Mouse (Mus musculus) CD4-positive, CD25-positive, alpha-beta regulatory T cell, adult 4 months (primary cell): ENCODE data around the gene Esp24. TPM values are rescaled to one million over a fixed set of nuclear protein-coding genes. Genes with fewer than 3 reads are reported as not detected.
"Not testable (repeated sequence)": the region's sequence is repeated elsewhere in the genome, so short reads cannot be mapped to it uniquely, and the experiment has no call there.

Experiments used
- ATAC-seq: one replicate; pipeline ENCODE4 v1.8.0; 2017
- polyA plus RNA-seq, 2 experiments: library from polyadenylated mRNA; unstranded; fragments of 100-300 nt; shearing (Covaris generic); gene quantifications; one replicate each; pipeline ENCODE4 v1.2.1; 2017

Esp24 gene
- polyA plus RNA-seq, result not detected

DNA sequence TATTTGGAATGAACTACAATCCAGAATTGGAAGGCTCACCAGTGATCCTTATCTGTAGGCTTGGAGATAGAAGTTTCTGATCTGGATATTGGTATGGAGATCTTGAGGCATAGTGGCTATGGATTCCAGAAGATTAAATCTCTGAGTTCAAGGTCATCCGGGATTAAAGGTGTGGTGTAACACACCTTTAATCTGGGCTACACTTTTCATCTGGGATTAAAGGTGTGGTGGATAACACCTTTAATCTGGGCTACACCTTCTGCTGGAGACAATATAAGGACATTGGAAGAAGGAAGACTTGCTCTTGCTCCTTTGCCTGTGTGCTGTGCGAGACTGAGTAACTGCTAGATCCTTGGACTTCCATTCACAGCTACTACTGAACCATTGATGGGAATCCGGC, at the start of gene Esp24:
Esp24 (plus strand) TSS at position 301 of the 400 bp plus-strand sequence.
- ATAC-seq, result not testable (repeated sequence)

DNA sequence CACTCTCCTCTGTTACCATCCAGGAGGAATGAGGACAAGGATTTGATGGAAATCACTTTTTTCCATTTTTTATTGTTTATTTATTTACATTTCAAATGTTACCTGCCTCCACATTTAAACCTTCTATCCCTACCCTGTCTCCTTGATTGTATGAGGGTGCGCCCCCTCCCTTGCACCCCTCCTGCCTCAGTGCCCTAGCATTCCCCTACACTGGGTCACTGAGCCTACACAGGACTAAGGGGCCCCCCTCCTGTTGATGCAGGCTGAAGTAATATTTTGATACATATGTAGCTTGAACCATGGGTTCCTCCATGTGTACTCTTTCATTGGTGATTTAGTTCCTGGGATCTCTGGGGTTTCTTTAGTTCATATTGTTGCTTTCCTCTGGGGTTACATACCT, 26.6 kb upstream of the Esp24 start:
- no peak for ATAC-seq

DNA sequence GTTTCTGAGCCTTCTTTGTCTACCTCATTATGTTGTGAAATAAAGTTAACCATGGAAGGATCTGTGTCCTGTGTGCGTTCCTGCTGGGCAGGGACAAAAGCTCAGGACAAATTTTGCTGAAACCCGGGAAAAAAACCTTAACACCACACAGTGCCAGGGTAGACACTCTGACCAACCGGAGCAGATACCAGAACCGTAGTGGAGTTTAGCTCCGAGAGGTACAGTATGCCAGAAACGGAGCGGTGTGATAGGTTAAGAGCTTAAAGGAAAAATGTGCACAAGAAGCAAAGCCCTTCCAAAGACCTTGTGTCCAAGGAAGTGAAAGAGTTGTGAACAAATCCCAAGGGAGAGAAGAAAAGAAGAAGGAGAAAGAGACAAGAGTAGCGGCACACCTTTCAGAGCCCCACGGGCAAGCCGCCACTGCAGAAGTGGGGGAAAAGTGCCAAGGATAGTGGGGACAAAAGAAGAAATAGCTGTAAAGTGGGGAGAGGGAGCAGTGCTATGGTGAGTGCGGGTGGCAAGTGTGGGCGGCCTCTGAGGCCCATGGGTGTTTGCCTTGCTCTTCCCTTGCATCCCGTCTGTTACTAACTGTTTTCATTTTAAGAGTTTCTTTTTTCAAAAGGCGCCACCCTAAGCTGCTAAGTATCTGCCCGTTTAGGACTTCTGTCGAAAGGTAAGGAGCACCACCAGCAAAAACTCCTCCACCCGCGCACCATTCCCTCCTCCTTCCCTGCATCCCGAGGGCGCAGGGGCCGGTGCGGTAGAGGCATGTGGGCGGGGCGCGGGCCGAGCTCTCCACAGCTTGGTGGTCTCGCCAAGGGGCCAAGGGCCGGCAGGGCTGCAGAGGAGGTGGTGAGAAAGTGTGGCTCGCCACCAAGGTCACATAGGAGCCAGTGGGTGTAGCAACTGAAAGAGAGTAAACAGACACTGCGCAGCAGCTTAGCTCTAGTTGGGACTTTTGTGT, 25.5 kb upstream of the Esp24 start:
- ATAC-seq, result no peak

DNA sequence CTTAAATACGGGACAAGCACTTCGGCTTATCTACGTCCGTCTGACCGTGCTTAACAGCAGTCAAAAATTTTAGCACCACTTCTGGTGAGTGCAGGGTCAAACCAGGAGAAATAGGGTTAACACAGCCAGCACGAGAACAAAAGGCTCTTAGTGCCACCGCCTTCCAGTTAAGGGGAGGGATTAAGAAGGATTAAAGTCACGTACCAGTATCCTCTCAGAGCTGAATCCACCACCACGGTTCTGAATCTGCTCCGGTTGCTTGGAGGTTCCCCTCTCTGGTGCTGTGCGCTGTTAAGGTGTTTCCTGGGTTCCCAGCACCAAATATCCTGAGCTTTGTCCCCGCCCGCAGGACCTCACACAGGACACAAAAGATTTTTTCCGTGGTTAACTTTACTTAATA, 19.3 kb upstream of the Esp24 start:
- ATAC-seq, result no peak

DNA sequence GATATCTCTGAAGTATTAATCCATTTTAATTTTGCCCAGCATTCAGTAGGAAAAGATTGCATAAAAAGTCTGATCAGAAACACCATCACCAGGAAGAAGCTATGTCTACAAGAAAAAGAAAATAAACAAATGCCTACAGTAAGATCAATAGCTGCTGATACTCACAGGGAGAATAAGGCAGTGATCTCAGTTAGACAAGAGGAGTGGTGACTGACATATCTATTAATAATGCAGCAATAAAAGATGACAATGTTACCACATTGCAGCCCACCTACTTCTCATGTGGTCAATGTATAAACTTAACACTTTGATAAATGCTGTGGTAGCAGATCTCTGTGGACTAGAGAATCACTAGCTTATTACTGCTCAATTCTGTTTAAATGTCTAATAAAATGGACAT, 6.7 kb downstream of the Esp24 start, which contains the start of gene Gm21903:
Gm21903 (minus strand) TSS at position 101 of the 400 bp plus-strand sequence.
- ATAC-seq, result no peak

DNA sequence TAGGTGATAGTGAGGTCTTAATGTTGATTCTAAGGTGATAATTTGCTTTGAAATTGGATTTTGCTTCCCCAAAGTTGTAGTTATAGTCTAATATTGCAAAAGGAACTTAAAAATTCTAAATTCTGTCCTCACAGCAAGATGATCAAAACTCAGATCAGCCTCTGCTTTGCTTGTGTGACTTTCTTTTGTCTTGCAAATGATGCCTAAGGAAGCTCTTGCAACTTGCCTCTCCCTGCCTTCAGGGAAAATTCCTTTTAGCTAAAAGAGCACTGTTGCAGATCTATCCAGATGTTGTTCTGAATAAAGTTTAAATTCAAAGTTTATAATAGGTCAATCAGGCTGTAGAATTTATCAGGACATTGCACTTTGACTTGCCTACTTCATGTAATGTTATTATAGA, 27.1 kb downstream of the Esp24 start:
- ATAC-seq, result no peak

DNA sequence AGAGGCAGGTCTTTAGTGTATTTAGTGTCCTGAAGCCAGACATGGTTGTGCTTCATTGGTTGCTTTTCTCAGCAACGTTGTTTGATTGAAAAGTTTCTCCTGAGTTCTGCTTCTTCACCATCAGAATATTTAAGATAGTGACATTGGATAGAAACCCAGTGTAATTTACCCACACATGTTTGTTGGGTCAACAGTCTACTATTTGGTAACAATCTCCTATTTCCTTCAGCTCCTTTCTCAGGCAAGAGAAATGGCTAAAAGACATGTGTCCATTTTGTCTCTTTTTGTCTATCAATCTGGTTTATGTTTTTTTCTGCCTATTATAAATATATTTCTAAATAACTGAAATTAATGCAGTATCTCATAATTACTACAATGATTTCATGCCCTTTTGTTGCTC, 40.4 kb downstream of the Esp24 start, which contains the start of gene Esp23:
Esp23 (minus strand) TSS at position 101 of the 400 bp plus-strand sequence.
- no peak for ATAC-seq

Other genes starting within 250 kb of the Esp24 start
- not detected for gene Gm21903, start 6.6 kb downstream of the Esp24 start, polyA plus RNA-seq
- not detected for gene Esp23, start 40.3 kb downstream of the Esp24 start, polyA plus RNA-seq
- not detected for gene Esp22, start 58.6 kb downstream of the Esp24 start, polyA plus RNA-seq